Mouse (Mus musculus): ENCODE results near the gene Soga1. TPM values are rescaled to one million over a fixed set of nuclear protein-coding genes. Genes with fewer than 3 reads are reported as not detected.

The Soga1 gene
- polyA plus RNA-seq, 1 experiment from 2014 or later, result 5.3 TPM

GRCm38 (mm10) chr2:157055721-157056120 is 23.3 kb downstream of the Soga1 start:
- Histone ChIP-seq H3K27me3 (ENCODE audit: low read depth, poor library complexity, severe bottlenecking) (no peaks in the 10 kb centered on the region), H3K4me1 (peaks cover 24% of the 10 kb centered on the region), H3K27ac (no peak overlapping the region), H3K36me3 (peaks cover 93% of the 10 kb centered on the region), H3K4me3 (no peak overlapping the region), H3K9me3 (replicated peaks) (no peaks in the 10 kb centered on the region)
- WGBS, result 96% methylated on average over 6 of the region's 6 CpGs
- DNase-seq (ENCODE audit: low spot score), result no peak

GRCm38 (mm10) chr2:157054816-157055215 is 24.2 kb downstream of the Soga1 start:
- Histone ChIP-seq H3K27me3 (ENCODE audit: low read depth, poor library complexity, severe bottlenecking) (no peaks in the 10 kb centered on the region), H3K4me3 (no peak overlapping the region), H3K27ac (no peak overlapping the region), H3K9me3 (replicated peaks) (no peaks in the 10 kb centered on the region), H3K4me1 (peaks cover 23% of the 10 kb centered on the region), H3K36me3 (peaks cover 93% of the 10 kb centered on the region)
- 75% methylated on average over 5 of the region's 5 CpGs for WGBS
- DNase-seq (ENCODE audit: low spot score), result no peak

GRCm38 (mm10) chr2:157054297-157054696 is 24.8 kb downstream of the Soga1 start:
- peaks cover 93% of the 10 kb centered on the region for H3K36me3 ChIP-seq
- no peaks in the 10 kb centered on the region for H3K9me3 ChIP-seq (replicated peaks)
- no peak for DNase-seq (ENCODE audit: low spot score)
- no peaks in the 10 kb centered on the region for H3K27me3 ChIP-seq (ENCODE audit: low read depth, poor library complexity, severe bottlenecking)
- 92% methylated on average over 8 of the region's 8 CpGs for WGBS
- H3K4me1 ChIP-seq, result peaks cover 18% of the 10 kb centered on the region
- H3K4me3 ChIP-seq, result no peak overlapping the region
- no peak overlapping the region for H3K27ac ChIP-seq

- H3K27ac ChIP-seq, result no peak overlapping the region
- H3K36me3 ChIP-seq, result peaks cover 93% of the 10 kb centered on the region
- 85% methylated on average over 4 of the region's 4 CpGs for WGBS
- H3K4me3 ChIP-seq, result no peak overlapping the region
- H3K27me3 ChIP-seq (ENCODE audit: low read depth, poor library complexity, severe bottlenecking), result no peaks in the 10 kb centered on the region
- peaks cover 13% of the 10 kb centered on the region for H3K4me1 ChIP-seq
- no peaks in the 10 kb centered on the region for H3K9me3 ChIP-seq (replicated peaks)
- DNase-seq (ENCODE audit: low spot score), result no peak
Observed at GRCm38 (mm10) chr2:157053787-157054186, 25.3 kb downstream of the Soga1 start.

- WGBS, result 93% methylated on average over 5 of the region's 5 CpGs
- H3K36me3 ChIP-seq, result peaks cover 94% of the 10 kb centered on the region
Observed at GRCm38 (mm10) chr2:157053124-157053523, 25.9 kb downstream of the Soga1 start.

GRCm38 (mm10) chr2:157052448-157052847 is 26.6 kb downstream of the Soga1 start:
- Histone ChIP-seq H3K27ac (no peak overlapping the region), H3K36me3 (peaks cover 96% of the 10 kb centered on the region), H3K9me3 (replicated peaks) (no peaks in the 10 kb centered on the region), H3K4me3 (no peak overlapping the region), H3K27me3 (ENCODE audit: low read depth, poor library complexity, severe bottlenecking) (no peaks in the 10 kb centered on the region), H3K4me1 (0 out of 2 replicates have a peak, but pooled peaks cover under 1% of the 10 kb centered on the region)
- DNase-seq (ENCODE audit: low spot score), result no peak
- 88% methylated on average over 8 of the region's 8 CpGs for WGBS

More at GRCm38 (mm10) chr2:157053124-157053523, 25.9 kb downstream of the Soga1 start:
- DNase-seq (ENCODE audit: low spot score), result no peak
- Histone ChIP-seq H3K27ac (no peak overlapping the region), H3K4me1 (peaks cover 6% of the 10 kb centered on the region; the same call in 1 of the 2 replicates), H3K27me3 (ENCODE audit: low read depth, poor library complexity, severe bottlenecking) (no peaks in the 10 kb centered on the region), H3K4me3 (no peak overlapping the region), H3K9me3 (replicated peaks) (no peaks in the 10 kb centered on the region)

- no peak overlapping the region for H3K4me3 ChIP-seq
- 84% methylated on average over 8 of the region's 8 CpGs for WGBS
- no peak overlapping the region for H3K27ac ChIP-seq
- no peak for DNase-seq (ENCODE audit: low spot score)
- peaks cover 100% of the 10 kb centered on the region for H3K36me3 ChIP-seq
- no peaks in the 10 kb centered on the region for H3K27me3 ChIP-seq (ENCODE audit: low read depth, poor library complexity, severe bottlenecking)
- no peaks in the 10 kb centered on the region for H3K4me1 ChIP-seq
- H3K9me3 ChIP-seq (replicated peaks), result no peaks in the 10 kb centered on the region
Observed at GRCm38 (mm10) chr2:157049831-157050243, 29.2 kb downstream of the Soga1 start.

GRCm38 (mm10) chr2:157048395-157049181 is 30.5 kb downstream of the Soga1 start:
- Histone ChIP-seq H3K4me3 (no peak overlapping the region), H3K4me1 (no peaks in the 10 kb centered on the region), H3K27me3 (ENCODE audit: low read depth, poor library complexity, severe bottlenecking) (no peaks in the 10 kb centered on the region), H3K27ac (no peak overlapping the region), H3K9me3 (replicated peaks) (no peaks in the 10 kb centered on the region), H3K36me3 (peaks cover 100% of the 10 kb centered on the region)
- 94% methylated on average over 13 of the region's 13 CpGs for WGBS
- DNase-seq (ENCODE audit: low spot score), result no peak

- Histone ChIP-seq H3K4me1 (no peaks in the 10 kb centered on the region), H3K36me3 (peaks cover 99% of the 10 kb centered on the region), H3K27me3 (ENCODE audit: low read depth, poor library complexity, severe bottlenecking) (no peaks in the 10 kb centered on the region), H3K9me3 (replicated peaks) (no peaks in the 10 kb centered on the region), H3K27ac (no peak overlapping the region), H3K4me3 (no peak overlapping the region)
- no peak for DNase-seq (ENCODE audit: low spot score)
- 93% methylated on average over 5 of the region's 5 CpGs for WGBS
Observed at GRCm38 (mm10) chr2:157046956-157047355, 32.1 kb downstream of the Soga1 start.

- Histone ChIP-seq H3K4me1 (no peaks in the 10 kb centered on the region), H3K4me3 (no peak overlapping the region), H3K36me3 (peaks cover 99% of the 10 kb centered on the region), H3K9me3 (replicated peaks) (no peaks in the 10 kb centered on the region), H3K27me3 (ENCODE audit: low read depth, poor library complexity, severe bottlenecking) (no peaks in the 10 kb centered on the region), H3K27ac (no peak overlapping the region)
- 98% methylated on average over 2 of the region's 2 CpGs for WGBS
- no peak for DNase-seq (ENCODE audit: low spot score)
Observed at GRCm38 (mm10) chr2:157045932-157046331, 33.1 kb downstream of the Soga1 start.

- Histone ChIP-seq H3K4me1 (no peaks in the 10 kb centered on the region), H3K9me3 (replicated peaks) (no peaks in the 10 kb centered on the region), H3K36me3 (peaks cover 99% of the 10 kb centered on the region), H3K27ac (no peak overlapping the region), H3K4me3 (no peak overlapping the region), H3K27me3 (ENCODE audit: low read depth, poor library complexity, severe bottlenecking) (no peaks in the 10 kb centered on the region)
- DNase-seq (ENCODE audit: low spot score), result no peak
Observed at GRCm38 (mm10) chr2:157043987-157044386, 35.1 kb downstream of the Soga1 start.

GRCm38 (mm10) chr2:157043556-157043955 is 35.5 kb downstream of the Soga1 start:
- no peaks in the 10 kb centered on the region for H3K9me3 ChIP-seq (replicated peaks)
- H3K4me1 ChIP-seq, result no peaks in the 10 kb centered on the region
- WGBS, result 95% methylated on average over 8 of the region's 8 CpGs
- no peak for DNase-seq (ENCODE audit: low spot score)
- H3K36me3 ChIP-seq, result peaks cover 99% of the 10 kb centered on the region
- no peaks in the 10 kb centered on the region for H3K27me3 ChIP-seq (ENCODE audit: low read depth, poor library complexity, severe bottlenecking)
- no peak overlapping the region for H3K27ac ChIP-seq
- no peak overlapping the region for H3K4me3 ChIP-seq

GRCm38 (mm10) chr2:157041421-157041820 is 37.6 kb downstream of the Soga1 start:
- Histone ChIP-seq H3K4me1 (no peaks in the 10 kb centered on the region), H3K4me3 (no peak overlapping the region), H3K27ac (no peak overlapping the region), H3K9me3 (replicated peaks) (no peaks in the 10 kb centered on the region), H3K36me3 (peaks cover 99% of the 10 kb centered on the region), H3K27me3 (ENCODE audit: low read depth, poor library complexity, severe bottlenecking) (no peaks in the 10 kb centered on the region)
- no peak for DNase-seq (ENCODE audit: low spot score)
- WGBS, result 94% methylated on average over 7 of the region's 7 CpGs
